Mouse (Mus musculus) thymus, postnatal 10 days (tissue): ENCODE results near the gene Tpp1.

Experiments used
- DNase-seq, 2 experiments: peaks; one replicate each; pipeline ENCODE4 v3.0.0; 2021; ENCODE audit warnings: low spot score in 2 of 2

The Tpp1 gene

DNA sequence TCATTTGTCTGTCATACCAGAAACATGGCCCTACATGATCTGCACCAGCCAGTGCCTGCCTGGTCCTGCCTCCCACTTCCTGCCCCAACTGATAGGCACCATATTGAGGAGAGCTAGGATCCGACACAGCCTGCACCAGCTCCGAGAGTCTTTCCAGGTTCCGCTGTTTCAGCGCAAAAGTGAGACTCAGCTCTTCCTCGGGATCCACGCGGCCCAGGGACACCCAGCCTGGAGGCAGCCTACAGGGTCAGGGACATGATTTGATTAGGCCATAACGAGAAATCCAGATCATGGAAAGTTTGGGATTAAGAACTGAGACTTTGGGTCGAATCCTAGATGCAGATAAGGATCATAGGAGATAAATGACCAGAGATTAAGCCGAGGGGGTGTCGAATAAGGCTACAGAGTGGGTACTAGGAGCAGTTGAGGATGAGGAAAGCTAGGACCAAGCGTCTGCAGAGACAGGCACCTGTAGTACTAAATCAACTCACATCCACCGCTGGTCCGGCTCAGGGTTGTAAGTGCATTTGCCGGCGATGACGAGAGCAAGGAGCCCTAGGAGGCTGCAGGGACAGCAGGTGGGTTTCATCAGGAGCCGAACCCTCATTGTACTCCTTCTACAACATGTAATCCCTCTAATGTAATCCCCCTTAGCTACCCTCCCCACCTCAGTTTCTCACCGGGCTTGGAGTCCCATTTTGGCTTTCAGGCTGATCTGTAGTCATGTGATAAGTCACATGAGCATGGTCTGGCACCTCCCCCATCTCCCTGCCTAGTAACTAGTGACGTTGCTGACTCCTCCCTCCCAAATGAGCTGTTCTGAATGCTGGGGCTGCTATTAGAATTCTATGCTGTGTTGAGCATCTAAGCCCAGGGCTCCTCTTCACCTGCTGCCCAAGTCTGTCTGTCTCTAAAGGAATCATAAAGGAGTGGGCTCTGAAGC lies at the start of gene Tpp1:
Tpp1 (minus strand) TSS at position 745 of the 943 bp plus-strand sequence.
- DNase-seq, result peak; percentile 88 to 90

DNA sequence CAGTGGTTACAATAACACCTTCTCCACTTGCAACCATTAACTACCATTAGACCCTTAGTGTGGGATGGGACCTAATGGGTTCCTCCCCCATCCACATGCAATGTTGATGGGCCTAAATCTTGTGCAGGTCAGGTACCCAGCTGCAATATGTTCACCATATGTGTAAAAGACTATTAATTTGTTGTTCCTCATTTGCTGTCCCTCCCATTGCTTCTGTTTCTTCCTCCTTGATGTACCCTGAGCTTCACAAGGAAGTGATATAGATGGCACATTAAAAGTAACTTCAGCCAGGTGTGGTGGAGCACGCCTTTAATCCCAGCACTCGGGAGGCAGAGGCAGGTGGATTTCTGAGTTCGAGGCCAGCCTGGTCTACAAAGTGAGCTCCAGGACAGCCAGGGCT lies 44.9 kb upstream of the Tpp1 start:
- no peak for DNase-seq

DNA sequence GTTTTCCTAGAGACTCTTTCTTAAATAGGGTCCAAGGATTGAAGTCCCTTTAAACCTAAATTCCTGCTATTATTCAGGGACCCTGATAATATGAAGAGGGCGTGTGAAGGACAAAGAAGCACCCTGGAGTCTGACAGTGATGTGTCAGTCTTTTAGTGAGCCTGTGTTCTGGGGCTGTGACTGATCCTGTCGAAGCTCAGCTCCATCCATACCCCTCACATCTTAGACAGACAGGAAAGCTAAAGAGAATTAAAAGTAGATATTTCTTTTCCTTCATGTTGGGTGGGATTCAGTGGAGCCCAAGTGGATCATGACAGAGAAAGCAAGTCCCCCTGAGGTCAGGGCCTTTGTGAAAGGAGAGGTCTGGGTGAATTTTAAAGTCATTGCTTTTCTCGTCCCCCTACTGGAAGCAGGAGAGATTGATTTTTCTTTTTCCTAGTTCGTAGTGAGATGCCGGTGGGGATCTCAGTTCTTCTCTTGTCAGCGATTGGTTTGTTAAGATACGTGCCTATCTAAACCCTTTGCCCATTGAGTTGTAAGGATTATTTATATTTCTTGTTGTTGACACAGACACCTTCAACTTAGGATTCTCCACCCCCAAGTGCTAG lies 43.8 kb upstream of the Tpp1 start:
- DNase-seq, result no peak

GRCm38 (mm10) chr7:105793701-105794100 lies 41.7 kb upstream of the Tpp1 start:
- DNase-seq, result no peak

DNA sequence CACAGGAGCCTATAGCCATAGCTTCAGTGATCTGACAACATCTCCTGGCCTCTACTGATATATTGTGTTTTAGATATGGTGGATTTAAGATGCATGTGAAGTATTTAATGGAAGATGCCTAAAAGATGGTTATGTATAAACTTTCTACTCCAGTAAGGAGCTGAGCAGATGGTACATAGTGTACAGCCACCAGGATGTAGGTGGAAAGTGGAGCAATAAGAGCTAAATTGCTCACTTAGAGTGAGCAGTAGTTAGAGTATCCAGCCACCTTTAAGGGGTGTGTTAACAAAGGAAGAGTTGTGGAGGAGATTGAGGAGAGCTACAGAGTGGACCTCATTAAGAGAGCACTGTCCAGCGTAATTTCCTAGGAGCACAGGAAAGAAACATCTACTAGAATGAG lies 39.1 kb upstream of the Tpp1 start:
- no peak for DNase-seq

DNA sequence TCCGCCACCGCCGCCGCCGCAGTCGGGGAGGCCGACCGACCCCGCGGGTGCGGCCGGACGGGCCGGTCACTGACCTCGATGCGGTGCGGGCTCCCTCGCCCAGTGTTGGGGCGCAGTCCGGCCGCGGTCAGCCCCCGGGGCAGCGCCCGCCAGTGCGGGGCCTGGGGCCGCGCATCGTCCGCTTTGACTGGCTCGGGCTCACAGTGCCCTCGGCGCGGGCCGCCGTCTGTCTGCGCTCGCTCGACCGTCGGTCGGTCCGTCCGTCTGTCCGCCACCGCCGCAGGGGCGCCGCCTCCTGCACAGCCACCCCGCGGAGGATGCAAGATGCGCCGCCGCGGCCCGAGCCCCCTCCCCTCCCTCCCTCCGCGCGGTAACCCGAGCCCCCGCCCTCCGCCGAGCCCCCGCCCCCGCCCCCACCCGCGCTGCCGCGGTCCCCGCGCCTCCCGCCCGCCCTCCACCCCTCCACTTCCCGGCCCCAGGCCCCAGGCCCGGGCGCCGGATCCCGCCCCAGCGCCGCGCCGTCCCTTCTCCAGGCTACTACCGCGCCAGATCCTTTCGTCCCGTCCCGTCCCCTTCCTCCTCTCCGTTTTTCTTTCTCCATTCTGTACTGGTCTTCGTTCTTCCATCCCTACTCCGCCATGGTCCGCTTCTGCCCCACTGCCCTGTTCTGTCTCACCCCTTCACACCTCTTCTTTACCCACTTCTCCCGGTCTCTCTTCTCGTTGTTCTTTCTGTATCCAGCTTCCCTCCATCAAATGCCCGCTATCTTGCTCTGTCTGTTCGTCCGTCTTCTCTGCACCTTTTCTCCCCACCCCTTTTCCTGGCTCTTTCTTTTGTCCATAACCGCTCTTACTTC lies 35.5 kb upstream of the Tpp1 start, which contains the start of gene Dchs1:
Dchs1 (minus strand) TSS at position 370 of the 856 bp plus-strand sequence.
- no peak for DNase-seq

DNA sequence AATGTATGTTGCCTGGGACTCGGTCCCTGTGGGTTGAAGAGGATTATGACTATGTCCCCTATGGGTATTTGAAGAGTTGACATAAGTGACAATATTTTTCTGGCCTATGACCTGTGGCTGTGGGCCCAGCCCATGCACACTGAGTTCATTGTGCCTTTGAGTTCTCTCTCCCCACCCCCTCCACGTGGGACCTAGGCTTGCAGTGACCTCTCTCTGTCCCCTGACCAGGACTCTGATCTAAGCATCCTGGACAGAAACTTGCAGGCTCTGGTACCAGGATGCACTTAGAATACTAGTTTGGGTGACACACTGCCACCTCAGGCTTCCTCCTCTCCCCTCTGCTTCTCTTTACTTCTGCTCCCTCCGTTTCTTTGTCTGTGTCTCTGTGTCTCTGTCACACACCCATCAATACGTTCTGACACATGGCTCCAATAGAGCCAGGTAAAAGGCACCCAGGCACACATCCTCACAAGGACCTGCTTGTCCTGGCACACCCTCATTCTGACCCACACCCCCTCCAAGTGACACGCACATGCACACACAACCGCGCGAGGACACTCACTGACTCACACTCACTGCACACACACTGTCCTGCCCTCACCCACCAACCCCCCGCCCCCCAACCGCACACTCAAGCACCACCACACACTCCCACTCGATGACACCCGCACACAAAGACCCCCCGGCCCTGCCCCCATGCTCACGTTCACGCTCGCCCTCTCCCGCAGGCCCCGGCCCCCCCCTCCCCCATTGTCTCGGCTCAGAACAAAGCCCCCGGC lies 34.7 kb upstream of the Tpp1 start:
- no peak for DNase-seq

GRCm38 (mm10) chr7:105784556-105784955 lies 32.5 kb upstream of the Tpp1 start:
- no peak for DNase-seq

- no peak for DNase-seq
Measured at GRCm38 (mm10) chr7:105783861-105784260, 31.8 kb upstream of the Tpp1 start.

DNA sequence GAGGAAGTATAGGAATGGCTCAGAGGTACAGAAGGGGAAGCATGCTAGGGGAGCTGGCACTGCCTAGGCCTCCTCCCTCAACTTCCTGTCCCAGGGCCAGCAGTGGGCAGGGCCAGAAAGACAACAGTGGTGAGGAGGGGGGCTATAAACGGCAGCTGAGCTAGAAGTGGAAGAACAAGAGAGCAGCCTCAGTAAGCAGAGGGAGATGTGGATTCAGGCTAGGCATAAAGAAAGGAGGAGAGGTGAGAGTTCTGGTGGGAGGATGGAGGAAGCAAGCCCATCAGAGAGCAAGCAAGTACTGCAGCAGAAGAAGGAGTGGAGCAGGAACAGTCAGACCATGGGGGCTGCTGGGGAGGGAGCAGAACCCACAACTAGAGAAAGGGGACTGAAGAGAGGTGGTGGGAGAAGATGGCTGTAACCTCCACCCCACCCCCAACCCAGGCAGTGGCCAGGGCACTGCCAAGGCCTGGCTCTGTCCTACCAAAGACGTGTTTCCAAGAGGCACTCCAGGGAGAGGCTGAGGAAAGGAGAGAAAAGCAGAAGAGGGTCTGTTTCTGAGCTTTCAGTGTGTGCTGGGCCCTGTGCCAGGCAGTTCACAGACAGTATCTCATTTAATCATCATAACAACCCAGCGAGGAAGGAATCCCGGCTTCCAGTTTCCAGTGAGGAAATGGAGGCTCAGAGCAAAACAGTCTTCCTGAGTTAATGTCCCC lies 26.7 kb upstream of the Tpp1 start:
- DNase-seq, result peak; percentile 44 to 51

DNA sequence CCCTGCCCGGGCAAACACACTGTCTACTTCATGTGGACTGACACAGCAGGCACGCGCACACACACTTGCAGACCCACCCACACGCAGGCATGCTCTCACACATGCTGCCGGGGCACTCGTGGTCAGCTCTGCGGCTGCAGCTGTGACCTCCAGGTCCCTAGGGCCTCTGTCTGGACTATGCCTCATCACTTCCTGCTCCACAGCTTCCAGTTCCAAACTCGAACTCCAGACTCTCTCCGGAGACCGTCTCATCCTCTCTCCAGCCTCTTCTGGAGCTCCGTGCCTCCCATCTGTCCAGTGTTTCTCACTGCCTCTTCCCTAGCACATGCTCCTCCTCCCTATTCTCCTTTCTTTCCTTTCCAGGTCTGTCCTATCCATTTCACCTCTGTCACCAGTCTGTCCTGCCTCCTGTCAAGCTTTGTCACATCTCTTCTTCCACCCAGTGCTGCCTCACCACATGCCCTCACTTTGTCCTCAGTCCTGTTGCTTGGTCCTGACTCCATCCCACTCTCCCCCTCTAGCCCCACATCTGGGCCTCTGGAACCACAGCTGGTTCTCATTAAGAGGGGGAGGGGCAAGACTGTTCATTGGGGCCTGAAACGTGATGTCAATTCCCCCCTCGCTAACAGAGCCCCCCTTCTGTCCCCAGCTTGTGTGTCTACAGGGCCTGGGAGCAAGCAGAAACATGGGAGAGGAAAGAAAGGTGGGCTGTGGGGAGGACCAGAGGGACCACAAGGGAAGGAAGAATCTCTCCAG lies 25.9 kb upstream of the Tpp1 start:
- no peak for DNase-seq

DNA sequence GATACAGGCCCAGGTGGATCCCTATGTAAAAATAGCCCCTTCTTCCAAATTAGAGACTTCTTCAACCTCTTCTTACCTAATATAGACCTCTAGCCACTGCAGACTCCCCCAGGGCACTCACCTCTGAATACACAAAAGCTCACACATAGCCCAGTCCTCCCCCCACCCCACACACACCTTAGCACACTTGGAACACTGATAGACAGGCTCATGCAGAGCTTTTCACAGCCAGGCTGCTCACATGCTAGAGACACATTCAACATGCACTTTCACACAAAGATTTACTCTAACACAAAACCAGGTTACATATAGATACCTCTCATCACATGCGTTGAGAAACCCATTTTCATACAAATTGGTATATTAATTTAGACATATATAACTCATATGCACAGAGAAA lies 25.3 kb upstream of the Tpp1 start:
- no peak for DNase-seq

DNA sequence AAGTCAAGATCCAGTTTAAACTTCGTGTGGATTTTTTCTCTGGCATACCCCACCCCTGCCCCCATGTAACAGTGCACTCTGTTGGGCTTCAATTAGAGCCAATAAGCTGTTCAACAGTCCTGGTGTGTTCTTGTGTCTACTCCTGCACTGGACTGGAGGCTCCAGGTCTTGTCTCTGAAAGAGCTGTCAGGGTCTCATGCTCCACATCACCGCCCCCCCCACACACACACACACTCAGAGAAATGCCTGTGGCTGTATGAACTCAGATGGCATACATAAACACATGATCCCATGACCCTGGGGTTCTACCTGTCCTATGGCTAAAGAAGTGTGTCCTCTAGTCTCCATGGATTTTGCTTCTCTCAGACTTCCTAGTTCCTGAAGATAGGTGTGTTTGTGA lies 24.0 kb upstream of the Tpp1 start:
- DNase-seq, result no peak

DNA sequence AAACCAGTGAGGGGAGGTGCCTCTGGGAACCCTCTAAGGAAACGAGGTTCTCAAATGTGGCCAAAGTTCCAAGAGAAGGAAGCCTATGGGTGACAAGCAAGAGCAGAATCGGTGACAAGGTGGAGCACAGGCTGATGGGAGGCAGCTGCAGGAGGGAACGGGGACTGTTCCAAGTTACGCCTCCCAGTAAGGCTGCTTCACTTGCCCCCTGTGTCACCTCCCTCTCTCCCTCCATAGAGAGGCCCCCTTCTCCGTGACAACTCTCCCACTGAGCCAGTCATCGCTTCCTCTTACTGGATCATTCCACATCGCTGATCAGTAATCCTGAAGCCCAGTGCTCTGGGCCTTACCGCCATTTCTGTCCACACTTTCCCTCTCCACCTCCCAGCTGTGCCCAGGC lies 22.6 kb upstream of the Tpp1 start:
- DNase-seq, result no peak

GRCm38 (mm10) chr7:105773041-105773440 lies 21.0 kb upstream of the Tpp1 start:
- no peak for DNase-seq

GRCm38 (mm10) chr7:105772331-105772730 lies 20.3 kb upstream of the Tpp1 start:
- DNase-seq, result no peak

GRCm38 (mm10) chr7:105769959-105770358 lies 17.9 kb upstream of the Tpp1 start:
- DNase-seq, result no peak

GRCm38 (mm10) chr7:105767729-105768165 lies 15.7 kb upstream of the Tpp1 start:
- DNase-seq, result no peak

GRCm38 (mm10) chr7:105764331-105764730 lies 12.3 kb upstream of the Tpp1 start:
- DNase-seq, result no peak
